In genomic region chr8:8307487-8307886, GRCm38 (mm10) we compare ENCODE assay signal across 27 mouse cellular contexts.
A peak's percentile ranks its signal among the peaks of the same experiment; 100 is the strongest.
DNase-seq lines count a peak whose midpoint lies in the region; ATAC-seq and TF ChIP-seq lines count a peak whose summit lies in the region.
"Had no signal": no experiment of that assay in that cellular context is flagged by ENCODE, and none has a peak within 500 bp of the region (broad histone marks: within the 10 kb centered on the region; RNA-seq: fewer than 3 reads in every experiment).

No protein-coding gene starts in this region.

- intact Hi-C loops in gastrocnemius, adult 2 months (cut with DNase I): no loop called here
- intact Hi-C loops in heart, postnatal 14 days (cut with DNase I): no loop called here

- DNase-seq in gastrocnemius, adult 2 months: no peak
- DNase-seq in gastrocnemius, adult 8-10 months (ENCODE audit: low spot score in 2 of 2): no peak
- no peak for DNase-seq in heart, postnatal 14 days
- peak; percentile 9 for DNase-seq in midbrain, embryonic 10.5 days (ENCODE audit: low spot score)
- no peak for DNase-seq in midbrain, embryonic 11.5 days (ENCODE audit: low spot score, missing footprints)
- no peak for DNase-seq in cerebellum, postnatal 10 days
- DNase-seq: adrenal gland, adult 8-10 months; cerebellum, adult 2 months; cerebellum, postnatal 25 days; gastrocnemius, postnatal 36 days; kidney, adult 11 months; kidney, postnatal 14 days; liver; lung, adult 2 months; lung, postnatal 10 days; right cerebral cortex, postnatal 14 days; thymus, postnatal 25 days had no signal

- H3K4me3 ChIP-seq in gastrocnemius, adult 2 months: peak overlapping the region; percentile 36
- no peak overlapping the region for H3K4me3 ChIP-seq in heart, embryonic 13.5 days
- no peak overlapping the region for H3K4me3 ChIP-seq in midbrain, embryonic 10.5 days
- no peak overlapping the region for H3K4me3 ChIP-seq in midbrain, embryonic 11.5 days (ENCODE audit: low read depth, low read length)
- H3K4me3 ChIP-seq: embryonic facial prominence, embryonic 10.5 days; embryonic facial prominence, embryonic 15.5 days; forebrain, embryonic 12.5 days; midbrain, embryonic 15.5 days; neural tube, embryonic 15.5 days had no signal

- H3K9me3 ChIP-seq in heart, embryonic 13.5 days: no peaks in the 10 kb centered on the region
- H3K9me3 ChIP-seq in midbrain, embryonic 10.5 days (replicated peaks): no peaks in the 10 kb centered on the region
- no peaks in the 10 kb centered on the region for H3K9me3 ChIP-seq in midbrain, embryonic 11.5 days (ENCODE audit: control insufficient read depth, low read length)
- H3K9me3 ChIP-seq: embryonic facial prominence, embryonic 10.5 days; embryonic facial prominence, embryonic 15.5 days; forebrain, embryonic 12.5 days; G1E; midbrain, embryonic 15.5 days; neural tube, embryonic 15.5 days had no signal

- TF ChIP-seq CTCF in gastrocnemius, adult 2 months (IDR thresholded peaks at IDR 0.05): no peak

- 0 out of 2 replicates have a peak, but pooled peaks have one; percentile 31 for ATAC-seq in heart, embryonic 13.5 days (ENCODE audit: extremely low read depth, insufficient number of reproducible peaks, low FRiP score, low TSS enrichment)
- no peak for ATAC-seq in midbrain, embryonic 11.5 days (ENCODE audit: low FRiP score)
- ATAC-seq: midbrain, embryonic 15.5 days had no signal

- peak overlapping the region; percentile 3; the same call in 1 of the 2 replicates for H3K4me2 ChIP-seq in heart, embryonic 13.5 days
- no peak overlapping the region for H3K4me2 ChIP-seq in midbrain, embryonic 11.5 days
- H3K4me2 ChIP-seq: forebrain, embryonic 12.5 days; hindbrain, embryonic 14.5 days; midbrain, embryonic 15.5 days; neural tube, embryonic 15.5 days had no signal

- H3K36me3 ChIP-seq in heart, embryonic 13.5 days: no peaks in the 10 kb centered on the region
- no peaks in the 10 kb centered on the region for H3K36me3 ChIP-seq in midbrain, embryonic 10.5 days
- H3K36me3 ChIP-seq in midbrain, embryonic 11.5 days (ENCODE audit: control insufficient read depth, insufficient read depth, low read length): no peaks in the 10 kb centered on the region
- H3K36me3 ChIP-seq: embryonic facial prominence, embryonic 10.5 days; embryonic facial prominence, embryonic 15.5 days; forebrain, embryonic 12.5 days; G1E; midbrain, embryonic 15.5 days; neural tube, embryonic 15.5 days had no signal

- peaks cover 8% of the 10 kb centered on the region for H3K4me1 ChIP-seq in heart, embryonic 13.5 days
- H3K4me1 ChIP-seq in midbrain, embryonic 10.5 days: no peaks in the 10 kb centered on the region
- H3K4me1 ChIP-seq in midbrain, embryonic 11.5 days (ENCODE audit: control insufficient read depth, insufficient read depth, low read length): no peaks in the 10 kb centered on the region
- H3K4me1 ChIP-seq: forebrain, embryonic 12.5 days had no signal

- H3K9ac ChIP-seq in heart, embryonic 13.5 days: no peak overlapping the region
- no peak overlapping the region for H3K9ac ChIP-seq in midbrain, embryonic 11.5 days (ENCODE audit: low read length)
- H3K9ac ChIP-seq: embryonic facial prominence, embryonic 15.5 days; forebrain, embryonic 12.5 days; hindbrain, embryonic 14.5 days; liver, embryonic 14.5 days; midbrain, embryonic 15.5 days; neural tube, embryonic 15.5 days had no signal

- no peaks in the 10 kb centered on the region for H3K27me3 ChIP-seq in heart, embryonic 13.5 days (replicated peaks)
- no peaks in the 10 kb centered on the region for H3K27me3 ChIP-seq in midbrain, embryonic 10.5 days (ENCODE audit: low read depth, poor library complexity, severe bottlenecking)
- H3K27me3 ChIP-seq in midbrain, embryonic 11.5 days (ENCODE audit: control insufficient read depth, insufficient read depth, low read length): no peaks in the 10 kb centered on the region
- H3K27me3 ChIP-seq: embryonic facial prominence, embryonic 15.5 days; forebrain, embryonic 12.5 days; midbrain, embryonic 15.5 days; neural tube, embryonic 15.5 days had no signal

- H3K27ac ChIP-seq in gastrocnemius, adult 2 months: peak overlapping the region; percentile 53
- H3K27ac ChIP-seq in heart, embryonic 13.5 days (replicated peaks): no peak overlapping the region
- no peak overlapping the region; the same call in 1 of the 2 replicates for H3K27ac ChIP-seq in midbrain, embryonic 10.5 days (replicated peaks)
- no peak overlapping the region for H3K27ac ChIP-seq in midbrain, embryonic 11.5 days (ENCODE audit: low read depth, low read length)
- H3K27ac ChIP-seq: embryonic facial prominence, embryonic 10.5 days; embryonic facial prominence, embryonic 15.5 days; forebrain, embryonic 12.5 days; hindbrain, embryonic 14.5 days; liver, embryonic 14.5 days; macrophage; midbrain, embryonic 15.5 days; neural tube, embryonic 15.5 days had no signal

- 40% methylated on average over 9 of the region's 9 CpGs for WGBS in heart, embryonic 13.5 days
- 86% methylated on average over 9 of the region's 9 CpGs for WGBS in midbrain, embryonic 10.5 days
- WGBS in midbrain, embryonic 11.5 days: 87% methylated on average over 9 of the region's 9 CpGs
